Mouse (Mus musculus): Measurements from ENCODE around the gene Psmd12. TPM values are rescaled to one million over a fixed set of nuclear protein-coding genes. Genes with fewer than 3 reads are reported as not detected.

Gene Psmd12
- total RNA-seq (2023): 46.3 TPM

DNA sequence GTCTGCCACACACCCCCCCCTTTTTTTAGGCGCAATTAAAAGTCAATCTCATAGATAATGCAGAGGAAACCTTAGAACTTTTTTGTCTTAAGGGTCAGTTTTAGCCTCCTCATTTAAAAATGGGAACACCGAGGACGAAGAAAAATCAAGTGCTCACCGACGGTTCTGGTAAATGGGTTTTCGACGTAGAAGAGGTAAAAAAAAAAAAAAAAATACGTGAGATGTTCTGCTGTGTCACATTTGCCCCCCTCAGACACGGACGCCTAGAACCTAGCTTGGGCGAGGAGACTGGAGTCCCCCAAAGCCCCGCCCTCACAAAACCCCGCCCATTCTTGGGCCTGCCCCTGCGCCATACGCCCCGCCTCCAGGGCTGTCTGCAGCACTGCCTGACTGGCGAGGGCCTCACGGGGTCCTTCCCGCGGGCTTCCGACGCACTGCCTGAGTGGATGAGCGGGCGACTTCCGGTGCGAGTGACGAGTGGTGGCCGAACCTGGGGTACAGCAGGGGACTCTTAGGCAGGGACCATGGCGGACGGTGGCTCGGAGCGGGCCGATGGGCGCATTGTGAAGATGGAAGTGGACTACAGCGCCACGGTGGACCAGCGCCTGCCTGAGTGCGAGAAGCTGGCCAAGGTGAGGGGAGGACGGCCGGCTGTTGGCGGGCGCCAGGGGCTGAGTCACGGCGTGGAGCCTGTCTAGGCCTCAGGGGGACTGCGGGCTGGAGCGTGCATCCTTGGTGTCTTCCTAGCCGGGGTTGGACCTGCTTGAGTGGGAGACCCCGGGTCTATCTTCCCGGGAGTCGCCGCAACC is at the start of gene Psmd12:
TSS of gene Psmd12 (plus strand) at position 432 of the 809 bp plus-strand sequence.

DNA sequence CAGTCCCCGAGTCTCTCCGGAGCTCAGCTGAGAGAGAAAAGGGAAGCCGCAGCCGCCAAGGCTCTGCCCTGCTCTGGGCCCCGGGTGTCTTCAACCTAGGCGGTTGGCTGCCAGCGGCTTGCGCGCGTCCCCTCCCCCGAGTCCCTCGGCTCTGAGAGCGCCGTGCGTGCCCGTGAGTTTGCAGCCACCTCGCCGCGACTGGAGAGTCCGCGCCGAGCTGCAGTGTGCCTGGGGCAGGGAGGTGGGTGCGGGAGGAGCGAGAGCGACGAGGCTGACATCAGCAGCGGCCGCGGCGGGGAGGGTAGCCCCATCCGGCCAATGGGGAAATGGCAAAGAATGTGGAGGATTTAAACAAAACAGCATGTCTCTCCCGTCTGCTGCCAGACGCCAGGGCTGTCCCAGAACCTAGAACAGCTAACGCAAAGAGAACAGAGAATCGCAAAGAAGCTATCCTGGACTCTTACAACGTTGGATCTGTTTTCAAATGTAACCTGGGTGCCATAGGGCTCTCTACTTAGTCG is 8.7 kb upstream of the Psmd12 start, which contains the start of gene Pitpnc1:
TSS of gene Pitpnc1 (minus strand) at position 179 of the 521 bp plus-strand sequence.

GRCm38 (mm10) chr11:107547351-107548203 is 68.3 kb downstream of the Psmd12 start, which contains the start of gene Helz:
Gene Helz (plus strand): TSS chr11:107547930.

Other genes with a start within 250 kb of the Psmd12 start
- gene Pitpnc1, start 8.8 kb upstream of the Psmd12 start, total RNA-seq (2023): 153 TPM
- gene Helz, start 68.4 kb downstream of the Psmd12 start, total RNA-seq (2023): 90.0 TPM
- gene Cacng1, start 237.0 kb downstream of the Psmd12 start, total RNA-seq (2023): not detected